Mouse (Mus musculus) CH12.LX (cell line): ENCODE data around the gene Tnfsf9. TPM values are rescaled to one million over a fixed set of nuclear protein-coding genes. Genes with fewer than 3 reads are reported as not detected.

Experiments
- DNase-seq: peaks from one replicate; pipeline ENCODE4 v3.0.0-alpha.2; 2013; ENCODE audit errors: extremely low read depth
- H3K27ac ChIP-seq: 2 replicates; pipeline ENCODE4 v1.5.1; 2012; ENCODE audit warnings: low read depth, mild to moderate bottlenecking, control low read depth, moderate library complexity; ENCODE audit not compliant: insufficient read depth
- H3K27me3 ChIP-seq: replicated peaks from 2 replicates; pipeline ENCODE3; 2012; ENCODE audit warnings: inconsistent platforms
- H3K36me3 ChIP-seq, 2 experiments: replicated peaks in 1 of 2; 2 replicates each; pipeline versions ENCODE3 to v1.6.1; 2012; ENCODE audit warnings: inconsistent platforms in 1 of 2, low read length in 1 of 2, mild to moderate bottlenecking in 1 of 2, mixed read lengths in 1 of 2, moderate library complexity in 1 of 2; ENCODE audit not compliant: control insufficient read depth in 1 of 2, insufficient read depth in 1 of 2
- H3K4me1 ChIP-seq, 2 experiments: 2 replicates each; pipeline ENCODE4 v1.6.1; 2012; ENCODE audit warnings: inconsistent platforms in 1 of 2, moderate library complexity in 1 of 2; ENCODE audit not compliant: insufficient read depth in 2 of 2, control insufficient read depth in 1 of 2
- H3K4me2 ChIP-seq: 2 replicates; pipeline ENCODE4 v1.6.1; 2012; ENCODE audit warnings: low read depth, mild to moderate bottlenecking, control low read depth; ENCODE audit not compliant: poor library complexity, insufficient read depth, severe bottlenecking
- H3K4me3 ChIP-seq, 3 experiments: fragments of 150-350 bp in 1 of 3; sonication (generic) in 1 of 3; replicated peaks in 1 of 3; 2 replicates each; pipeline versions ENCODE3 to v1.5.1; 2011 to 2012; ENCODE audit warnings: low read depth in 2 of 3, low read length in 2 of 3, mild to moderate bottlenecking in 2 of 3, moderate library complexity in 2 of 3, control low read depth in 1 of 3, improper control_type of control experiment in 1 of 3, inconsistent platforms in 1 of 3, mixed read lengths in 1 of 3; ENCODE audit not compliant: poor library complexity in 1 of 3
- H3K79me2 ChIP-seq: replicated peaks from 2 replicates; pipeline ENCODE4 v1.6.1; 2012; ENCODE audit warnings: mild to moderate bottlenecking, moderate library complexity; ENCODE audit not compliant: control insufficient read depth, poor library complexity, insufficient read depth, severe bottlenecking; ENCODE audit errors: extremely low read depth
- H3K9ac ChIP-seq: 2 replicates; pipeline ENCODE4 v1.6.1; 2012; ENCODE audit warnings: low read depth, mild to moderate bottlenecking, control low read depth, moderate library complexity; ENCODE audit not compliant: insufficient read depth
- H3K9me3 ChIP-seq: replicated peaks from 2 replicates; pipeline ENCODE3; 2012; ENCODE audit warnings: low read length, inconsistent platforms, mixed read lengths
- BHLHE40 ChIP-seq: IDR thresholded peaks from 2 replicates; pipeline ENCODE4 v1.6.1; 2011; ENCODE audit warnings: mild to moderate bottlenecking, low read depth, low read length, improper control_type of control experiment
- CHD1 ChIP-seq: IDR thresholded peaks from 2 replicates; pipeline ENCODE4 v1.6.1; 2012; ENCODE audit warnings: low read depth, low read length, improper control_type of control experiment, inconsistent platforms
- CHD2 ChIP-seq: IDR thresholded peaks from 2 replicates; pipeline ENCODE4 v1.6.1; 2011; ENCODE audit warnings: low read length, improper control_type of control experiment
- E2F4 ChIP-seq: IDR thresholded peaks from 2 replicates; pipeline ENCODE4 v1.6.1; 2011; ENCODE audit warnings: low read depth, low read length, improper control_type of control experiment; ENCODE audit not compliant: insufficient replicate concordance
- ELF1 ChIP-seq: IDR thresholded peaks from 2 replicates; pipeline ENCODE4 v1.6.1; 2014; ENCODE audit warnings: low read depth, mild to moderate bottlenecking, inconsistent platforms, low read length, improper control_type of control experiment
- EP300 ChIP-seq: IDR thresholded peaks from 2 replicates; pipeline ENCODE4 v1.6.1; 2011; ENCODE audit warnings: low read length, improper control_type of control experiment
- GABPA ChIP-seq: IDR thresholded peaks from 2 replicates; pipeline ENCODE4 v1.6.1; 2012; ENCODE audit warnings: low read depth, low read length, improper control_type of control experiment, inconsistent platforms; ENCODE audit not compliant: insufficient replicate concordance
- HCFC1 ChIP-seq: IDR thresholded peaks from 2 replicates; pipeline ENCODE4 v1.6.1; 2012; ENCODE audit warnings: low read depth, mild to moderate bottlenecking, inconsistent platforms, low read length, improper control_type of control experiment
- IRF4 ChIP-seq: IDR thresholded peaks from 2 replicates; pipeline ENCODE4 v1.6.1; 2014; ENCODE audit warnings: low read depth, mild to moderate bottlenecking, inconsistent platforms, low read length, improper control_type of control experiment
- JUN ChIP-seq: IDR thresholded peaks from 2 replicates; pipeline ENCODE4 v1.6.1; 2011; ENCODE audit warnings: low read depth, mild to moderate bottlenecking, low read length, improper control_type of control experiment, moderate library complexity; ENCODE audit not compliant: insufficient read depth
- JUND ChIP-seq: conservative IDR thresholded peaks from 2 replicates; pipeline ENCODE4 v1.6.1; 2011; ENCODE audit warnings: low read depth, low read length, improper control_type of control experiment
- KAT2A ChIP-seq: IDR thresholded peaks from 2 replicates; pipeline ENCODE4 v1.6.1; 2012; ENCODE audit warnings: low read length, improper control_type of control experiment, inconsistent platforms; ENCODE audit not compliant: insufficient replicate concordance
- MAFK ChIP-seq: IDR thresholded peaks from 2 replicates; pipeline ENCODE4 v1.6.1; 2011; ENCODE audit warnings: low read length, improper control_type of control experiment; ENCODE audit not compliant: insufficient replicate concordance
- MAX ChIP-seq: IDR thresholded peaks from 2 replicates; pipeline ENCODE4 v1.6.1; 2011; ENCODE audit warnings: low read length, improper control_type of control experiment
- MAZ ChIP-seq: IDR thresholded peaks from 2 replicates; pipeline ENCODE4 v1.6.1; 2012; ENCODE audit warnings: low read depth, mild to moderate bottlenecking, inconsistent platforms, low read length, improper control_type of control experiment, moderate library complexity
- MEF2A ChIP-seq: IDR thresholded peaks from 2 replicates; pipeline ENCODE4 v1.6.1; 2014; ENCODE audit warnings: low read depth, mild to moderate bottlenecking, inconsistent platforms, low read length, improper control_type of control experiment, borderline replicate concordance
- MXI1 ChIP-seq: IDR thresholded peaks from 2 replicates; pipeline ENCODE4 v1.6.1; 2011; ENCODE audit warnings: mild to moderate bottlenecking, low read depth, low read length, improper control_type of control experiment
- MYC ChIP-seq: IDR thresholded peaks from 2 replicates; pipeline ENCODE4 v1.6.1; 2011; ENCODE audit warnings: low read depth, mild to moderate bottlenecking, improper control_type of control experiment, low read length
- NELFE ChIP-seq: IDR thresholded peaks from 2 replicates; pipeline ENCODE4 v1.6.1; 2011; ENCODE audit warnings: low read depth, low read length, improper control_type of control experiment
- NRF1 ChIP-seq: IDR thresholded peaks from 2 replicates; pipeline ENCODE4 v1.6.1; 2014; ENCODE audit warnings: low read depth, mild to moderate bottlenecking, inconsistent platforms, low read length, improper control_type of control experiment, moderate library complexity
- PAX5 ChIP-seq: IDR thresholded peaks from 2 replicates; pipeline ENCODE4 v1.6.1; 2012; ENCODE audit warnings: low read length, inconsistent platforms, mixed read lengths
- POLR2A ChIP-seq: IDR thresholded peaks from 2 replicates; pipeline ENCODE4 v1.6.1; 2011; ENCODE audit warnings: low read depth, mild to moderate bottlenecking, improper control_type of control experiment, low read length
- RAD21 ChIP-seq: IDR thresholded peaks from 2 replicates; pipeline ENCODE4 v1.6.1; 2011; ENCODE audit warnings: low read depth, mild to moderate bottlenecking, low read length, improper control_type of control experiment, moderate library complexity
- RCOR1 ChIP-seq: conservative IDR thresholded peaks from 2 replicates; pipeline ENCODE4 v1.6.1; 2012; ENCODE audit warnings: low read depth, mild to moderate bottlenecking, inconsistent platforms, low read length, improper control_type of control experiment
- SIN3A ChIP-seq: IDR thresholded peaks from 2 replicates; pipeline ENCODE4 v1.6.1; 2012; ENCODE audit warnings: low read length, improper control_type of control experiment, inconsistent platforms
- USF1 ChIP-seq: IDR thresholded peaks from 2 replicates; pipeline ENCODE4 v1.6.1; 2014; ENCODE audit warnings: low read depth, mild to moderate bottlenecking, inconsistent platforms, low read length, improper control_type of control experiment
- USF2 ChIP-seq: conservative IDR thresholded peaks from 2 replicates; pipeline ENCODE4 v1.6.1; 2011; ENCODE audit warnings: low read depth, low read length, improper control_type of control experiment
- ZC3H11A ChIP-seq: IDR thresholded peaks from 2 replicates; pipeline ENCODE4 v1.6.1; 2012; ENCODE audit warnings: low read depth, mild to moderate bottlenecking, inconsistent platforms, low read length, improper control_type of control experiment
- ZKSCAN1 ChIP-seq: IDR thresholded peaks from 2 replicates; pipeline ENCODE4 v1.6.1; 2012; ENCODE audit warnings: low read depth, inconsistent platforms, low read length, improper control_type of control experiment, borderline replicate concordance
- ZMIZ1 ChIP-seq: IDR thresholded peaks from 2 replicates; pipeline ENCODE4 v1.6.1; 2012; ENCODE audit warnings: low read depth, mild to moderate bottlenecking, inconsistent platforms, low read length, improper control_type of control experiment
- ZNF384 ChIP-seq: IDR thresholded peaks from 2 replicates; pipeline ENCODE4 v1.6.1; 2012; ENCODE audit warnings: low read depth, low read length, improper control_type of control experiment, inconsistent platforms
- dilution Hi-C: fragments of 300-500 bp; cut with MboI; formaldehyde crosslinking; loops from 2 replicates; pipeline ENCODE4 v1.14.3; 2020; ENCODE audit warnings: low sequenced_read_pairs; ENCODE audit not compliant: extremely low pct_unique_long_range_greater_than_20kb, extremely low pct_ligation_motif_present
- in situ Hi-C: fragments of 300-500 bp; cut with MboI; formaldehyde crosslinking; loops from 3 replicates; pipeline ENCODE4 v1.14.3; 2019; ENCODE audit warnings: low sequenced_read_pairs, low pct_ligation_motif_present, low pct_unique_long_range_greater_than_20kb, mixed read lengths
- polyA plus RNA-seq: library from polyadenylated mRNA; unstranded; fragments of >175 nt; gene quantifications from 2 replicates; pipeline ENCODE4 v1.2.1, GENCODE M21; 2012; ENCODE audit warnings: low read depth; ENCODE audit not compliant: insufficient read length
- total RNA-seq, 2 experiments: library from RNA; depleted of rRNA; stranded (reverse); fragments of 300-350 nt in 1 of 2; fragments of >200 nt in 1 of 2; gene quantifications; 2 replicates each; pipeline ENCODE4 v1.2.3; 2012 to 2014

Tnfsf9 gene
- total and polyA plus RNA-seq, 3 experiments, result 123 to 321 (median 137) TPM

GRCm38 (mm10) chr17:57098321-57098720 lies 6.8 kb upstream of the Tnfsf9 start:
- Histone ChIP-seq H3K4me3 (no peak overlapping the region), H3K36me3 (peaks cover 7 to 34% of the 10 kb centered on the region in 2 experiments), H3K27ac (peak overlapping the region; percentile 54; the same call in 1 of the 2 replicates), H3K79me2 (no peaks in the 10 kb centered on the region), H3K9me3 (no peaks in the 10 kb centered on the region), H3K9ac (no peak overlapping the region), H3K4me2 (no peak overlapping the region), H3K4me1 (peaks cover 31 to 60% of the 10 kb centered on the region in 2 experiments), H3K27me3 (no peaks in the 10 kb centered on the region)
- in situ Hi-C loops (loop anchor here (5.0 to 25.0 kb wide), 2 partner anchors 69 to 239 kb away; no protein-coding TSS in a partner anchor), dilution Hi-C loops (no loop called here)
- no peak for TF ChIP-seq POLR2A
- TF ChIP-seq USF1, result no peak
- peak; percentile 17; the same call in 1 of the 2 replicates for TF ChIP-seq ELF1
- no peak for DNase-seq

- dilution Hi-C loops, result no loop called here
- H3K79me2 ChIP-seq, result no peaks in the 10 kb centered on the region; the same call in 1 of the 2 replicates
- H3K36me3 ChIP-seq, result peaks cover 7 to 31% of the 10 kb centered on the region in 2 experiments
- H3K4me1 ChIP-seq, result peaks cover 33 to 73% of the 10 kb centered on the region in 2 experiments
- no peaks in the 10 kb centered on the region for H3K27me3 ChIP-seq
- peak overlapping the region in 1 of 3 experiments; percentile 3 for H3K4me3 ChIP-seq
- peak overlapping the region; percentile 30; the same call in 1 of the 2 replicates for H3K4me2 ChIP-seq
- peak overlapping the region; percentile 29; the same call in 1 of the 2 replicates for H3K9ac ChIP-seq
- peak overlapping the region; percentile 79 for H3K27ac ChIP-seq
- peak; percentile 86 for DNase-seq
- in situ Hi-C loops, result loop anchor here (5.0 to 25.0 kb wide), 2 partner anchors 68 to 238 kb away; no protein-coding TSS in a partner anchor
- no peaks in the 10 kb centered on the region for H3K9me3 ChIP-seq
- TF ChIP-seq SIN3A, result no peak
- no peak for TF ChIP-seq RCOR1
- no peak for TF ChIP-seq ZNF384
- TF ChIP-seq MAZ, result peak; percentile 64; the same call in 1 of the 2 replicates
- no peak for TF ChIP-seq ZC3H11A
- no peak for TF ChIP-seq ZMIZ1
- TF ChIP-seq MAFK, result no peak
- TF ChIP-seq USF1, result no peak
- TF ChIP-seq JUN, result peak; percentile 70
- TF ChIP-seq IRF4, result peak; percentile 95
- TF ChIP-seq EP300, result peak; percentile 59
- TF ChIP-seq CHD1, result 0 out of 2 replicates have a peak, but pooled peaks have one; percentile 22
- peak; percentile 78 for TF ChIP-seq RAD21
- no peak for TF ChIP-seq MYC
- peak; percentile 89 for TF ChIP-seq JUND
- TF ChIP-seq MXI1, result peak; percentile 35; the same call in 1 of the 2 replicates
- no peak for TF ChIP-seq MEF2A
- TF ChIP-seq POLR2A, result peak; percentile 54
- TF ChIP-seq MAX, result no peak
- TF ChIP-seq HCFC1, result no peak
- no peak for TF ChIP-seq BHLHE40
- no peak for TF ChIP-seq CHD2
- TF ChIP-seq E2F4, result no peak
- TF ChIP-seq USF2, result no peak
- TF ChIP-seq ZKSCAN1, result no peak
- no peak for TF ChIP-seq KAT2A
- TF ChIP-seq GABPA, result no peak
- no peak for TF ChIP-seq PAX5
- TF ChIP-seq NELFE, result no peak
- TF ChIP-seq NRF1, result no peak
These were observed 5.3 kb upstream of the Tnfsf9 start for GRCm38 (mm10) chr17:57099629-57100325.
